Mouse (Mus musculus): ENCODE measurements around the gene Camk2b. TPM values are rescaled to one million over a fixed set of nuclear protein-coding genes. Genes with fewer than 3 reads are reported as not detected.
"Not testable (repeated sequence)": the region's sequence is repeated elsewhere in the genome, so short reads cannot be mapped to it uniquely, and the experiment has no call there.

Camk2b gene
- total RNA-seq, 2 experiments from 2014 or later, result 7.2 to 8.1 TPM

GRCm38 (mm10) chr11:5945096-5945495 lies 121.1 kb downstream of the Camk2b start:
- no peak for DNase-seq

- no peak for DNase-seq
Observed at GRCm38 (mm10) chr11:5942966-5943365, 123.2 kb downstream of the Camk2b start.

GRCm38 (mm10) chr11:5934531-5934930 lies 131.6 kb downstream of the Camk2b start:
- not testable (repeated sequence) for DNase-seq

GRCm38 (mm10) chr11:5931947-5932346 lies 134.2 kb downstream of the Camk2b start:
- not testable (repeated sequence) for DNase-seq

GRCm38 (mm10) chr11:5930578-5930977 lies 135.6 kb downstream of the Camk2b start:
- no peak for DNase-seq

- no peak for DNase-seq
Observed at GRCm38 (mm10) chr11:5926696-5927220, 139.4 kb downstream of the Camk2b start.

GRCm38 (mm10) chr11:5924699-5925098 lies 141.5 kb downstream of the Camk2b start:
- no peak for DNase-seq

GRCm38 (mm10) chr11:5920323-5920960 lies 145.7 kb downstream of the Camk2b start:
- DNase-seq, result no peak

Other genes starting within 250 kb of the Camk2b start
- gene Polm, start 228.3 kb downstream of the Camk2b start, total RNA-seq (2021), result 1 to 10 TPM; 1.7 to 3.3 TPM
- gene Aebp1, start 204.4 kb downstream of the Camk2b start, total RNA-seq (2021), result 10 to 100 TPM; 16.4 to 26.9 TPM
- gene Pold2, start 188.1 kb downstream of the Camk2b start, total RNA-seq (2021), result 10 to 100 TPM; 35.4 to 40.6 TPM
- 100 to 1,000 TPM; 602 to 633 TPM for gene Myl7, start 167.6 kb downstream of the Camk2b start, total RNA-seq (2021)
- gene Gck, start 116.3 kb downstream of the Camk2b start, total RNA-seq (2021), result 10 to 100 TPM; 15.4 to 18.5 TPM
- gene Ykt6, start 110.7 kb downstream of the Camk2b start, total RNA-seq (2021), result 10 to 100 TPM; 59.5 to 71.5 TPM
- not detected for gene A730071L15Rik, start 133.7 kb upstream of the Camk2b start, total RNA-seq (2021)
- gene Nudcd3, start 134.1 kb upstream of the Camk2b start, total RNA-seq (2021), result 10 to 100 TPM; 64.2 to 67.1 TPM
- not detected for gene Npc1l1, start 163.8 kb upstream of the Camk2b start, total RNA-seq (2021)
- 10 to 100 TPM; 22.1 to 25.0 TPM for gene Ddx56, start 201.4 kb upstream of the Camk2b start, total RNA-seq (2021)
- 100 to 1,000 TPM in 1 of 2 experiments, 10 to 100 TPM in 1; 98.8 to 112 TPM for gene Tmed4, start 208.5 kb upstream of the Camk2b start, total RNA-seq (2021)
- 1,000 to 10,000 TPM; 1,837 to 1,914 TPM for gene Ogdh, start 225.3 kb upstream of the Camk2b start, total RNA-seq (2021)